Mouse (Mus musculus) CH12.LX (cell line): ENCODE measurements around the gene Rpl39. TPM values are rescaled to one million over a fixed set of nuclear protein-coding genes. Genes with fewer than 3 reads are reported as not detected.

Experiments
- DNase-seq: peaks from one replicate; pipeline ENCODE4 v3.0.0-alpha.2; 2013; ENCODE audit errors: extremely low read depth
- H3K27ac ChIP-seq: 2 replicates; pipeline ENCODE4 v1.5.1; 2012; ENCODE audit warnings: low read depth, mild to moderate bottlenecking, control low read depth, moderate library complexity; ENCODE audit not compliant: insufficient read depth
- H3K27me3 ChIP-seq: replicated peaks from 2 replicates; pipeline ENCODE3; 2012; ENCODE audit warnings: inconsistent platforms
- H3K36me3 ChIP-seq, 2 experiments: replicated peaks in 1 of 2; 2 replicates each; pipeline versions ENCODE3 to v1.6.1; 2012; ENCODE audit warnings: inconsistent platforms in 1 of 2, low read length in 1 of 2, mild to moderate bottlenecking in 1 of 2, mixed read lengths in 1 of 2, moderate library complexity in 1 of 2; ENCODE audit not compliant: control insufficient read depth in 1 of 2, insufficient read depth in 1 of 2
- H3K4me1 ChIP-seq, 2 experiments: 2 replicates each; pipeline ENCODE4 v1.6.1; 2012; ENCODE audit warnings: inconsistent platforms in 1 of 2, moderate library complexity in 1 of 2; ENCODE audit not compliant: insufficient read depth in 2 of 2, control insufficient read depth in 1 of 2
- H3K4me2 ChIP-seq: 2 replicates; pipeline ENCODE4 v1.6.1; 2012; ENCODE audit warnings: low read depth, mild to moderate bottlenecking, control low read depth; ENCODE audit not compliant: poor library complexity, insufficient read depth, severe bottlenecking
- H3K4me3 ChIP-seq, 3 experiments: fragments of 150-350 bp in 1 of 3; sonication (generic) in 1 of 3; replicated peaks in 1 of 3; 2 replicates each; pipeline versions ENCODE3 to v1.5.1; 2011 to 2012; ENCODE audit warnings: low read depth in 2 of 3, low read length in 2 of 3, mild to moderate bottlenecking in 2 of 3, moderate library complexity in 2 of 3, control low read depth in 1 of 3, improper control_type of control experiment in 1 of 3, inconsistent platforms in 1 of 3, mixed read lengths in 1 of 3; ENCODE audit not compliant: poor library complexity in 1 of 3
- H3K79me2 ChIP-seq: replicated peaks from 2 replicates; pipeline ENCODE4 v1.6.1; 2012; ENCODE audit warnings: mild to moderate bottlenecking, moderate library complexity; ENCODE audit not compliant: control insufficient read depth, poor library complexity, insufficient read depth, severe bottlenecking; ENCODE audit errors: extremely low read depth
- H3K9ac ChIP-seq: 2 replicates; pipeline ENCODE4 v1.6.1; 2012; ENCODE audit warnings: low read depth, mild to moderate bottlenecking, control low read depth, moderate library complexity; ENCODE audit not compliant: insufficient read depth
- H3K9me3 ChIP-seq: replicated peaks from 2 replicates; pipeline ENCODE3; 2012; ENCODE audit warnings: low read length, inconsistent platforms, mixed read lengths
- BHLHE40 ChIP-seq: IDR thresholded peaks from 2 replicates; pipeline ENCODE4 v1.6.1; 2011; ENCODE audit warnings: mild to moderate bottlenecking, low read depth, low read length, improper control_type of control experiment
- CHD2 ChIP-seq: IDR thresholded peaks from 2 replicates; pipeline ENCODE4 v1.6.1; 2011; ENCODE audit warnings: low read length, improper control_type of control experiment
- E2F4 ChIP-seq: IDR thresholded peaks from 2 replicates; pipeline ENCODE4 v1.6.1; 2011; ENCODE audit warnings: low read depth, low read length, improper control_type of control experiment; ENCODE audit not compliant: insufficient replicate concordance
- EP300 ChIP-seq: IDR thresholded peaks from 2 replicates; pipeline ENCODE4 v1.6.1; 2011; ENCODE audit warnings: low read length, improper control_type of control experiment
- IRF4 ChIP-seq: IDR thresholded peaks from 2 replicates; pipeline ENCODE4 v1.6.1; 2014; ENCODE audit warnings: low read depth, mild to moderate bottlenecking, inconsistent platforms, low read length, improper control_type of control experiment
- JUND ChIP-seq: conservative IDR thresholded peaks from 2 replicates; pipeline ENCODE4 v1.6.1; 2011; ENCODE audit warnings: low read depth, low read length, improper control_type of control experiment
- KAT2A ChIP-seq: IDR thresholded peaks from 2 replicates; pipeline ENCODE4 v1.6.1; 2012; ENCODE audit warnings: low read length, improper control_type of control experiment, inconsistent platforms; ENCODE audit not compliant: insufficient replicate concordance
- MAX ChIP-seq: IDR thresholded peaks from 2 replicates; pipeline ENCODE4 v1.6.1; 2011; ENCODE audit warnings: low read length, improper control_type of control experiment
- MAZ ChIP-seq: IDR thresholded peaks from 2 replicates; pipeline ENCODE4 v1.6.1; 2012; ENCODE audit warnings: low read depth, mild to moderate bottlenecking, inconsistent platforms, low read length, improper control_type of control experiment, moderate library complexity
- NRF1 ChIP-seq: IDR thresholded peaks from 2 replicates; pipeline ENCODE4 v1.6.1; 2014; ENCODE audit warnings: low read depth, mild to moderate bottlenecking, inconsistent platforms, low read length, improper control_type of control experiment, moderate library complexity
- POLR2A ChIP-seq: IDR thresholded peaks from 2 replicates; pipeline ENCODE4 v1.6.1; 2011; ENCODE audit warnings: low read depth, mild to moderate bottlenecking, improper control_type of control experiment, low read length
- TBP ChIP-seq: conservative IDR thresholded peaks from 2 replicates; pipeline ENCODE4 v1.6.1; 2011; ENCODE audit warnings: low read depth, low read length, improper control_type of control experiment
- ZNF384 ChIP-seq: IDR thresholded peaks from 2 replicates; pipeline ENCODE4 v1.6.1; 2012; ENCODE audit warnings: low read depth, low read length, improper control_type of control experiment, inconsistent platforms
- dilution Hi-C: fragments of 300-500 bp; cut with MboI; formaldehyde crosslinking; loops from 2 replicates; pipeline ENCODE4 v1.14.3; 2020; ENCODE audit warnings: low sequenced_read_pairs; ENCODE audit not compliant: extremely low pct_unique_long_range_greater_than_20kb, extremely low pct_ligation_motif_present
- in situ Hi-C: fragments of 300-500 bp; cut with MboI; formaldehyde crosslinking; loops from 3 replicates; pipeline ENCODE4 v1.14.3; 2019; ENCODE audit warnings: low sequenced_read_pairs, low pct_ligation_motif_present, low pct_unique_long_range_greater_than_20kb, mixed read lengths
- polyA plus RNA-seq: library from polyadenylated mRNA; unstranded; fragments of >175 nt; gene quantifications from 2 replicates; pipeline ENCODE4 v1.2.1, GENCODE M21; 2012; ENCODE audit warnings: low read depth; ENCODE audit not compliant: insufficient read length
- total RNA-seq, 2 experiments: library from RNA; depleted of rRNA; stranded (reverse); fragments of 300-350 nt in 1 of 2; fragments of >200 nt in 1 of 2; gene quantifications; 2 replicates each; pipeline ENCODE4 v1.2.3; 2012 to 2014

Gene Rpl39
- total and polyA plus RNA-seq, 3 experiments = 1,227 to 2,172 (median 2,129) TPM

GRCm38 (mm10) chrX:37098681-37099080, 13.5 kb upstream of the Rpl39 start:
- Histone ChIP-seq H3K4me3 (no peak overlapping the region), H3K27me3 (no peaks in the 10 kb centered on the region), H3K27ac (peak overlapping the region; percentile 60), H3K4me1 (peaks cover 0 to 9% of the 10 kb centered on the region in 2 experiments; a peak in 2 of 4 replicates), H3K4me2 (0 out of 2 replicates have a peak overlapping the region, but pooled peaks have one; percentile 13), H3K36me3 (peaks cover 22 to 44% of the 10 kb centered on the region in 2 experiments), H3K9ac (no peak overlapping the region), H3K79me2 (no peaks in the 10 kb centered on the region), H3K9me3 (no peaks in the 10 kb centered on the region)
- in situ Hi-C loops = no loop called here
- TF ChIP-seq MAX (no peak), JUND (0 out of 2 replicates have a peak, but pooled peaks have one; percentile 13)
- dilution Hi-C loops = no loop called here
- DNase-seq = no peak

- peak overlapping the region; percentile 58 for H3K4me2 ChIP-seq
- TF ChIP-seq EP300 = peak; percentile 66
- TF ChIP-seq ZNF384 = peak; percentile 86
- no peak for TF ChIP-seq CHD2
- no peak for TF ChIP-seq NRF1
- TF ChIP-seq BHLHE40 = peak; percentile 81
- TF ChIP-seq, all 38 proteins: peak for 3
- in situ Hi-C loops = no loop called here
- DNase-seq = no peak
- Histone ChIP-seq H3K27ac (peak overlapping the region; percentile 40), H3K4me1 (peaks cover 0 to 13% of the 10 kb centered on the region in 2 experiments; a peak in 2 of 4 replicates), H3K4me3 (no peak overlapping the region), H3K9ac (no peak overlapping the region), H3K27me3 (no peaks in the 10 kb centered on the region), H3K79me2 (no peaks in the 10 kb centered on the region), H3K36me3 (peaks cover 18 to 40% of the 10 kb centered on the region in 2 experiments), H3K9me3 (no peaks in the 10 kb centered on the region)
- dilution Hi-C loops = no loop called here
These were observed 10.0 kb upstream of the Rpl39 start for GRCm38 (mm10) chrX:37095106-37095768.

DNA sequence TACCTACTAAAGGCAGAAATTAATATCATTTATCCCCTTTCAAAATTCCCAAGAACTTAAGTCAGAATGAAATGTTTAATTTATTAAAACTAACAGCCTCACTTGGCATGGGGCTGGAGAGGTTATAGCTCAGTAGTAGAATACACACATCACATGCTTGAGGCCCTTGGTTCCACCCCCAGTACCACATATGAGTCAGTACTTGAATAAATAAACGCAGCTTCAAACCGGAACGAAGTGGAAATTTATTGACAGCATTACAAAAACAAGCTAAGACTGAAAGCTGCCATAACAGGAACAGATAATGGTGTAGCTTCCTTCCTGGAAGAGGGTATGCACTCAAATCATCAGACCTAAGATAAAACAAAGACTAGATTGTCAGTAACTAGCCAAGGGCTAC, 6.3 kb upstream of the Rpl39 start:
- no peak overlapping the region for H3K4me3 ChIP-seq
- H3K27me3 ChIP-seq = no peaks in the 10 kb centered on the region
- peaks cover 3 to 20% of the 10 kb centered on the region in 2 experiments; a peak in 3 of 4 replicates for H3K4me1 ChIP-seq
- peaks cover 6 to 16% of the 10 kb centered on the region in 2 experiments for H3K36me3 ChIP-seq
- TF ChIP-seq TBP = no peak
- no peak for TF ChIP-seq MAZ
- TF ChIP-seq BHLHE40 = no peak
- no peak for TF ChIP-seq ZNF384
- TF ChIP-seq E2F4 = no peak
- no peak for TF ChIP-seq KAT2A
- TF ChIP-seq IRF4 = no peak
- no peak for TF ChIP-seq POLR2A
- no peak for TF ChIP-seq EP300
- no peaks in the 10 kb centered on the region for H3K9me3 ChIP-seq
- H3K9ac ChIP-seq = no peak overlapping the region
- no peak overlapping the region for H3K4me2 ChIP-seq
- H3K79me2 ChIP-seq = no peaks in the 10 kb centered on the region
- in situ Hi-C loops = no loop called here
- no peak overlapping the region for H3K27ac ChIP-seq
- no peak for DNase-seq
- dilution Hi-C loops = no loop called here
